Mouse (Mus musculus) lung, embryonic 14.5 days (tissue): Measurements from ENCODE around the gene Ypel4. TPM values are rescaled to one million over a fixed set of nuclear protein-coding genes. Genes with fewer than 3 reads are reported as not detected.

Experiments used
- ATAC-seq: fragments of 200-750 bp; cut with Nextera tagmentation; 2 replicates; pipeline ENCODE4 v1.8.0; 2017; ENCODE audit warnings: mild to moderate bottlenecking, moderate TSS enrichment, moderate library complexity; ENCODE audit not compliant: insufficient read depth
- DNase-seq: peaks from one replicate; pipeline ENCODE4 v3.0.0-alpha.2; 2015
- H3K27ac ChIP-seq: fragments of 300-500 bp; sonication (generic); 2 replicates; pipeline ENCODE4 v1.5.1; 2014; ENCODE audit warnings: low read depth, mild to moderate bottlenecking, moderate library complexity
- H3K27me3 ChIP-seq: fragments of 300-500 bp; sonication (generic); 2 replicates; pipeline ENCODE4 v1.6.1; 2014; ENCODE audit warnings: low read length, control low read depth; ENCODE audit not compliant: insufficient read depth
- H3K36me3 ChIP-seq: fragments of 300-500 bp; sonication (generic); 2 replicates; pipeline ENCODE4 v1.6.1; 2014; ENCODE audit warnings: control low read depth; ENCODE audit not compliant: insufficient read depth
- H3K4me1 ChIP-seq: fragments of 300-500 bp; sonication (generic); 2 replicates; pipeline ENCODE4 v1.6.1; 2014; ENCODE audit warnings: antibody characterized with exemption, control low read depth; ENCODE audit not compliant: insufficient read depth
- H3K4me2 ChIP-seq: fragments of 300-500 bp; sonication (generic); 2 replicates; pipeline ENCODE4 v1.6.1; 2014; ENCODE audit warnings: mild to moderate bottlenecking
- H3K4me3 ChIP-seq: fragments of 300-500 bp; sonication (generic); 2 replicates; pipeline ENCODE4 v1.5.1; 2014; ENCODE audit warnings: low read depth, low read length
- H3K9ac ChIP-seq: fragments of 300-500 bp; sonication (generic); 2 replicates; pipeline ENCODE4 v1.6.1; 2014
- H3K9me3 ChIP-seq: fragments of 300-500 bp; sonication (generic); 2 replicates; pipeline ENCODE4 v1.6.1; 2016; ENCODE audit warnings: low read depth, low read length, control low read depth
- CTCF ChIP-seq: IDR thresholded peaks from 2 replicates; pipeline ENCODE4 v1.5.1; 2016; ENCODE audit warnings: antibody characterized with exemption, low read depth
- WGBS: fragments of 180-500 bp; shearing (Covaris S2); extraction: QIAGEN DNeasy Blood & Tissue Kit; methylation state at CpG from one replicate; pipeline ENCODE4 v1.1.7; 2014; 5-methylcytosine and 5-hydroxymethylcytosine counted together
- polyA plus RNA-seq: library from polyadenylated mRNA; unstranded; fragments of >200 nt; fragmentation: Nextera tagmentation; extraction: Ambion mirVana; gene quantifications from 2 replicates; pipeline ENCODE4 v1.2.1, GENCODE M21; 2014

The Ypel4 gene
- polyA plus RNA-seq, 1 experiment from 2014 or later, result 7.4 TPM

GRCm38 (mm10) chr2:84761840-84762239 lies 28.0 kb downstream of the Ypel4 start:
- DNase-seq, result no peak

GRCm38 (mm10) chr2:84762295-84762694 lies 28.4 kb downstream of the Ypel4 start:
- H3K9me3 ChIP-seq, result no peaks in the 10 kb centered on the region
- H3K4me3 ChIP-seq, result no peak overlapping the region
- 0 out of 2 replicates have a peak, but pooled peaks cover 2% of the 10 kb centered on the region for H3K36me3 ChIP-seq
- H3K9ac ChIP-seq, result no peak overlapping the region
- H3K27me3 ChIP-seq, result no peaks in the 10 kb centered on the region
- no peak for TF ChIP-seq CTCF
- ATAC-seq, result no peak
- H3K4me1 ChIP-seq, result no peaks in the 10 kb centered on the region
- no peak for DNase-seq
- 55% methylated on average over 4 of the region's 4 CpGs for WGBS
- H3K27ac ChIP-seq, result no peak overlapping the region
- no peak overlapping the region for H3K4me2 ChIP-seq

More at GRCm38 (mm10) chr2:84761840-84762239, 28.0 kb downstream of the Ypel4 start:
- no peak overlapping the region for H3K4me2 ChIP-seq
- no peak overlapping the region for H3K4me3 ChIP-seq
- no peaks in the 10 kb centered on the region for H3K4me1 ChIP-seq
- 75% methylated on average over 1 of the region's 1 CpGs for WGBS
- no peaks in the 10 kb centered on the region for H3K9me3 ChIP-seq
- H3K9ac ChIP-seq, result no peak overlapping the region
- H3K36me3 ChIP-seq, result 0 out of 2 replicates have a peak, but pooled peaks cover 2% of the 10 kb centered on the region
- no peaks in the 10 kb centered on the region for H3K27me3 ChIP-seq
- H3K27ac ChIP-seq, result no peak overlapping the region
- TF ChIP-seq CTCF, result no peak
- no peak for ATAC-seq

GRCm38 (mm10) chr2:84762818-84763217 lies 29.0 kb downstream of the Ypel4 start:
- DNase-seq, result no peak
- 39% methylated on average over 1 of the region's 1 CpGs for WGBS
- no peaks in the 10 kb centered on the region for H3K9me3 ChIP-seq
- H3K4me1 ChIP-seq, result no peaks in the 10 kb centered on the region
- no peak overlapping the region for H3K9ac ChIP-seq
- 0 out of 2 replicates have a peak, but pooled peaks cover 2% of the 10 kb centered on the region for H3K36me3 ChIP-seq
- no peak overlapping the region for H3K27ac ChIP-seq
- no peak for TF ChIP-seq CTCF
- no peak overlapping the region for H3K4me2 ChIP-seq
- no peak overlapping the region for H3K4me3 ChIP-seq
- no peak for ATAC-seq
- H3K27me3 ChIP-seq, result no peaks in the 10 kb centered on the region

GRCm38 (mm10) chr2:84770501-84770900 lies 36.6 kb downstream of the Ypel4 start:
- no peak for TF ChIP-seq CTCF
- no peak for ATAC-seq
- DNase-seq, result no peak
- Histone ChIP-seq H3K27ac (no peak overlapping the region), H3K9me3 (no peaks in the 10 kb centered on the region), H3K4me3 (no peak overlapping the region), H3K4me1 (0 out of 2 replicates have a peak, but pooled peaks cover 5% of the 10 kb centered on the region), H3K27me3 (no peaks in the 10 kb centered on the region), H3K9ac (no peak overlapping the region), H3K36me3 (peaks cover 9% of the 10 kb centered on the region; the same call in 1 of the 2 replicates), H3K4me2 (no peak overlapping the region)
- 74% methylated on average over 6 of the region's 6 CpGs for WGBS

GRCm38 (mm10) chr2:84772454-84772853 lies 38.6 kb downstream of the Ypel4 start:
- TF ChIP-seq CTCF, result no peak
- Histone ChIP-seq H3K4me2 (no peak overlapping the region), H3K36me3 (peaks cover 7% of the 10 kb centered on the region; the same call in 1 of the 2 replicates), H3K27ac (no peak overlapping the region), H3K4me3 (no peak overlapping the region), H3K27me3 (no peaks in the 10 kb centered on the region), H3K4me1 (0 out of 2 replicates have a peak, but pooled peaks cover 5% of the 10 kb centered on the region), H3K9ac (no peak overlapping the region), H3K9me3 (no peaks in the 10 kb centered on the region)
- 90% methylated on average over 4 of the region's 4 CpGs for WGBS
- DNase-seq, result no peak
- no peak for ATAC-seq

GRCm38 (mm10) chr2:84773195-84773594 lies 39.3 kb downstream of the Ypel4 start:
- Histone ChIP-seq H3K27me3 (no peaks in the 10 kb centered on the region), H3K4me2 (no peak overlapping the region), H3K9me3 (no peaks in the 10 kb centered on the region), H3K9ac (no peak overlapping the region), H3K4me3 (no peak overlapping the region), H3K36me3 (peaks cover 7% of the 10 kb centered on the region; the same call in 1 of the 2 replicates), H3K27ac (no peak overlapping the region), H3K4me1 (0 out of 2 replicates have a peak, but pooled peaks cover 5% of the 10 kb centered on the region)
- DNase-seq (no peak), ATAC-seq (no peak)
- 73% methylated on average over 5 of the region's 5 CpGs for WGBS
- no peak for TF ChIP-seq CTCF

- H3K4me1 ChIP-seq, result 0 out of 2 replicates have a peak, but pooled peaks cover 5% of the 10 kb centered on the region
- DNase-seq (peak; percentile 91), ATAC-seq (peak; percentile 96)
- H3K9me3 ChIP-seq, result no peaks in the 10 kb centered on the region
- WGBS, result 2% methylated on average over 15 of the region's 15 CpGs
- H3K27me3 ChIP-seq, result no peaks in the 10 kb centered on the region
- peak overlapping the region; percentile 32 for H3K4me3 ChIP-seq
- H3K9ac ChIP-seq, result peak overlapping the region; percentile 36
- H3K4me2 ChIP-seq, result peak overlapping the region; percentile 61
- H3K36me3 ChIP-seq, result peaks cover 4% of the 10 kb centered on the region; the same call in 1 of the 2 replicates
- peak overlapping the region; percentile 63 for H3K27ac ChIP-seq
- no peak for TF ChIP-seq CTCF
Observed at GRCm38 (mm10) chr2:84774751-84775150, 40.9 kb downstream of the Ypel4 start.
